Comparison of ENCODE assay signal across 18 mouse cellular contexts in genomic region chr17:46605987-46606386, GRCm38 (mm10). TPM values are rescaled to one million over a fixed set of nuclear protein-coding genes. Genes with fewer than 3 reads are reported as not detected.
DNase-seq lines count a peak whose midpoint lies in the region; ATAC-seq and TF ChIP-seq lines count a peak whose summit lies in the region.
"Had no signal": no experiment of that assay in that cellular context is flagged by ENCODE, and none has a peak within 500 bp of the region (broad histone marks: within the 10 kb centered on the region; RNA-seq: fewer than 3 reads in every experiment).

No protein-coding gene starts in this region.

- peaks cover 70% of the 10 kb centered on the region for H3K4me1 ChIP-seq in kidney, embryonic 15.5 days
- peaks cover 5% of the 10 kb centered on the region; the same call in 1 of the 2 replicates for H3K4me1 ChIP-seq in lung, postnatal 0 days (ENCODE audit: insufficient read depth, low read depth, low read length)
- H3K4me1 ChIP-seq in lung, adult 2 months (ENCODE audit: control insufficient read depth, insufficient read depth, low read length) = peaks cover 2% of the 10 kb centered on the region

- no peak for TF ChIP-seq POLR2A in lung, adult 2 months (IDR thresholded peaks at IDR 0.05; ENCODE audit: borderline replicate concordance, extremely low read depth, low read depth, low read length)

- peak overlapping the region; percentile 66; the same call in 1 of the 2 replicates for H3K27ac ChIP-seq in kidney, embryonic 15.5 days
- H3K27ac ChIP-seq in lung, postnatal 0 days (ENCODE audit: low read length) = no peak overlapping the region
- H3K27ac ChIP-seq: heart, embryonic 13.5 days; neural tube, embryonic 12.5 days had no signal

- no peak for TF ChIP-seq EP300 in lung, postnatal 0 days (IDR thresholded peaks at IDR 0.05)

- no peak for DNase-seq in kidney, adult 8-10 months
- DNase-seq in lung, postnatal 0 days (ENCODE audit: low spot score) = no peak
- DNase-seq in lung, adult 2 months = no peak
- DNase-seq in ZHBTc4 (ENCODE audit: low read depth, low spot score) = peak; percentile 50
- DNase-seq in adrenal gland, adult 2 months = no peak
- DNase-seq in spleen, adult 18-20 months = no peak
- DNase-seq: adrenal gland, postnatal 14 days; cerebellum, adult 8-10 months; heart, postnatal 4 days; liver; thymus, postnatal 36 days had no signal

- H3K27me3 ChIP-seq in kidney, embryonic 15.5 days = no peaks in the 10 kb centered on the region
- H3K27me3 ChIP-seq in lung, postnatal 0 days (replicated peaks; ENCODE audit: insufficient read depth, low read length) = no peaks in the 10 kb centered on the region
- H3K27me3 ChIP-seq: heart, embryonic 13.5 days; midbrain, embryonic 15.5 days; neural tube, embryonic 12.5 days had no signal

- no peak for ATAC-seq in kidney, embryonic 15.5 days (replicated peaks; ENCODE audit: low FRiP score)
- ATAC-seq in lung, postnatal 0 days = peak; percentile 20; the same call in 1 of the 2 replicates
- ATAC-seq in erythroblast, adult 5-6 weeks (replicated peaks; ENCODE audit: low FRiP score, poor library complexity, severe bottlenecking) = peak; percentile 54; the same call in 1 of the 2 replicates
- ATAC-seq: midbrain, embryonic 15.5 days had no signal

- no peaks in the 10 kb centered on the region for H3K9me3 ChIP-seq in kidney, embryonic 15.5 days (replicated peaks)
- no peaks in the 10 kb centered on the region for H3K9me3 ChIP-seq in lung, postnatal 0 days (ENCODE audit: low read length)
- H3K9me3 ChIP-seq: G1E; heart, embryonic 13.5 days; midbrain, embryonic 15.5 days; neural tube, embryonic 12.5 days had no signal

- H3K4me2 ChIP-seq in kidney, embryonic 15.5 days = no peak overlapping the region
- H3K4me2 ChIP-seq in lung, postnatal 0 days (replicated peaks; ENCODE audit: low read depth, low read length) = no peak overlapping the region
- H3K4me2 ChIP-seq: heart, embryonic 13.5 days; midbrain, embryonic 15.5 days had no signal

- H3K36me3 ChIP-seq in kidney, embryonic 15.5 days = peaks cover 3% of the 10 kb centered on the region; the same call in 1 of the 2 replicates
- no peaks in the 10 kb centered on the region for H3K36me3 ChIP-seq in lung, postnatal 0 days (ENCODE audit: insufficient read depth, low read length)
- H3K36me3 ChIP-seq: G1E; midbrain, embryonic 15.5 days; neural tube, embryonic 12.5 days had no signal

- 74% methylated on average over 12 of the region's 12 CpGs for WGBS in kidney, embryonic 15.5 days
- WGBS in lung, postnatal 0 days = 54% methylated on average over 12 of the region's 12 CpGs
- WGBS in lung, adult 2 months = 63% methylated on average over 12 of the region's 12 CpGs

- no peak for TF ChIP-seq CTCF in lung, postnatal 0 days (IDR thresholded peaks at IDR 0.05)
- no peak for TF ChIP-seq CTCF in lung, adult 2 months (IDR thresholded peaks at IDR 0.05; ENCODE audit: insufficient read depth, low read length)

- H3K4me3 ChIP-seq in kidney, embryonic 15.5 days (replicated peaks) = no peak overlapping the region
- no peak overlapping the region for H3K4me3 ChIP-seq in lung, postnatal 0 days (ENCODE audit: low read depth, low read length)
- no peak overlapping the region for H3K4me3 ChIP-seq in lung, adult 2 months (replicated peaks; ENCODE audit: extremely low read depth, low read depth, low read length)
- H3K4me3 ChIP-seq: erythroblast, embryonic 14.5 days; heart, embryonic 13.5 days; midbrain, embryonic 15.5 days; neural tube, embryonic 12.5 days had no signal

- no peak overlapping the region for H3K9ac ChIP-seq in kidney, embryonic 15.5 days
- H3K9ac ChIP-seq in lung, postnatal 0 days (replicated peaks; ENCODE audit: low read depth) = no peak overlapping the region
- H3K9ac ChIP-seq: heart, embryonic 13.5 days; midbrain, embryonic 15.5 days; neural tube, embryonic 12.5 days had no signal

RNA-seq across cellular contexts. Expression of gene Ptk7, which starts 23.3 kb away (rescaled TPM):
- polyA plus RNA-seq in kidney, embryonic 15.5 days (2015; fragmentation: Nextera tagmentation; extraction: Ambion mirVana) = 120 and 138 TPM in 2 replicates
- polyA plus RNA-seq in lung, postnatal 0 days (2015; fragmentation: Nextera tagmentation; extraction: Ambion mirVana) = 73.2 and 75.8 TPM in 2 replicates
- 52.6 and 57.3 TPM in 2 replicates for polyA plus RNA-seq in lung, adult 2 months (2012; rRNA removed)
- not detected in 2 replicates for total RNA-seq in erythroblast, adult 5-6 weeks (2015; ENCODE audit: low replicate concordance)
- not detected in 2 replicates for total RNA-seq in erythroblast, adult 5-6 weeks (2017; ENCODE audit: low replicate concordance)
- total RNA-seq in adrenal gland, adult 2 months (2021) = 1 to 10 TPM; 4.6 to 8.0 TPM
- polyA plus RNA-seq in adrenal gland, adult 2 months (2012; rRNA removed) = 8.6 and 9.2 TPM in 2 replicates

RNA-seq across cellular contexts. Expression of gene Klc4, which starts 39.8 kb away (rescaled TPM):
- 36.9 and 42.4 TPM in 2 replicates for polyA plus RNA-seq in kidney, embryonic 15.5 days (2015; fragmentation: Nextera tagmentation; extraction: Ambion mirVana)
- 36.5 and 38.4 TPM in 2 replicates for polyA plus RNA-seq in lung, postnatal 0 days (2015; fragmentation: Nextera tagmentation; extraction: Ambion mirVana)
- polyA plus RNA-seq in lung, adult 2 months (2012; rRNA removed) = 22.6 and 24.1 TPM in 2 replicates
- 0.38 and 1.3 TPM in 2 replicates for total RNA-seq in erythroblast, adult 5-6 weeks (2015; ENCODE audit: low replicate concordance)
- total RNA-seq in erythroblast, adult 5-6 weeks (2017; ENCODE audit: low replicate concordance) = 7.7 and 12.0 TPM in 2 replicates
- 10 to 100 TPM; 40.9 to 43.1 TPM for total RNA-seq in adrenal gland, adult 2 months (2021)
- polyA plus RNA-seq in adrenal gland, adult 2 months (2012; rRNA removed) = 25.7 and 29.7 TPM in 2 replicates

RNA-seq across cellular contexts. Expression of gene Mrpl2, which starts 40.0 kb away (rescaled TPM):
- polyA plus RNA-seq in kidney, embryonic 15.5 days (2015; fragmentation: Nextera tagmentation; extraction: Ambion mirVana) = 108 and 124 TPM in 2 replicates
- 69.2 and 88.6 TPM in 2 replicates for polyA plus RNA-seq in lung, postnatal 0 days (2015; fragmentation: Nextera tagmentation; extraction: Ambion mirVana)
- polyA plus RNA-seq in lung, adult 2 months (2012; rRNA removed) = 52.1 and 61.5 TPM in 2 replicates
- 35.5 and 61.9 TPM in 2 replicates for total RNA-seq in erythroblast, adult 5-6 weeks (2015; ENCODE audit: low replicate concordance)
- total RNA-seq in erythroblast, adult 5-6 weeks (2017; ENCODE audit: low replicate concordance) = 19.5 and 41.6 TPM in 2 replicates
- total RNA-seq in adrenal gland, adult 2 months (2021) = 100 to 1,000 TPM in 1 of 2 experiments, 10 to 100 TPM in 1; 82.9 to 113 TPM
- 343 and 456 TPM in 2 replicates for polyA plus RNA-seq in adrenal gland, adult 2 months (2012; rRNA removed)

RNA-seq across cellular contexts. Expression of gene Cul7, which starts 44.1 kb away (rescaled TPM):
- 55.5 and 59.2 TPM in 2 replicates for polyA plus RNA-seq in kidney, embryonic 15.5 days (2015; fragmentation: Nextera tagmentation; extraction: Ambion mirVana)
- 21.8 and 22.1 TPM in 2 replicates for polyA plus RNA-seq in lung, postnatal 0 days (2015; fragmentation: Nextera tagmentation; extraction: Ambion mirVana)
- polyA plus RNA-seq in lung, adult 2 months (2012; rRNA removed) = 40.1 and 45.7 TPM in 2 replicates
- total RNA-seq in erythroblast, adult 5-6 weeks (2015; ENCODE audit: low replicate concordance) = 1.9 and 3.8 TPM in 2 replicates
- 0.68 and 1.1 TPM in 2 replicates for total RNA-seq in erythroblast, adult 5-6 weeks (2017; ENCODE audit: low replicate concordance)
- total RNA-seq in adrenal gland, adult 2 months (2021) = 10 to 100 TPM; 28.6 to 36.3 TPM
- polyA plus RNA-seq in adrenal gland, adult 2 months (2012; rRNA removed) = 52.6 and 53.3 TPM in 2 replicates

RNA-seq across cellular contexts. Expression of gene Srf, which starts 50.0 kb away (rescaled TPM):
- 9.1 and 9.5 TPM in 2 replicates for polyA plus RNA-seq in kidney, embryonic 15.5 days (2015; fragmentation: Nextera tagmentation; extraction: Ambion mirVana)
- 5.1 and 5.6 TPM in 2 replicates for polyA plus RNA-seq in lung, postnatal 0 days (2015; fragmentation: Nextera tagmentation; extraction: Ambion mirVana)
- 162 and 190 TPM in 2 replicates for polyA plus RNA-seq in lung, adult 2 months (2012; rRNA removed)
- total RNA-seq in erythroblast, adult 5-6 weeks (2015; ENCODE audit: low replicate concordance) = 7.3 and 11.5 TPM in 2 replicates
- 6.0 and 7.8 TPM in 2 replicates for total RNA-seq in erythroblast, adult 5-6 weeks (2017; ENCODE audit: low replicate concordance)
- total RNA-seq in adrenal gland, adult 2 months (2021) = 10 to 100 TPM; 35.6 to 45.2 TPM
- 178 and 199 TPM in 2 replicates for polyA plus RNA-seq in adrenal gland, adult 2 months (2012; rRNA removed)
